ENCODE assay signal across 10 mouse cellular contexts in the genomic region with DNA sequence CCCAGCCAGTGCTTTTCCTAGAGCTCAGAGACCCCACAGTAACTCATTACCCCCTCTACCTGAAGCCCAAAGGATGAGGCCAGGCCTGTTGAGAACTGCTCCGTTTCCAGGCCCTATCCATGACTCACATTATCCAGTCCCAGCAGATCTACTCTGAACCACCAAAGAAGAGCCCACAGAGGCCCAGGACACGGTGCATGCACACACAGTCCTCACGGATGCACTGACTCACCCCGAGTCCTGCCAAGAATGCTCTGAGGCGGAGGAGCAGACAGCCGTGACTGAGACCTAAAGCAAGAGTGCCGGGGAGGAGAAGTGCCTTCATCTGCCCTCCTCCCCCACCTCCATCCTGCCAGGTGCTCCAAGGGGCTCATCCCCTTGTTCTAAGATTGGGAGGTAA. TPM values are rescaled to one million over a fixed set of nuclear protein-coding genes. Genes with fewer than 3 reads are reported as not detected.
DNase-seq lines count a peak whose midpoint lies in the region; ATAC-seq and TF ChIP-seq lines count a peak whose summit lies in the region.
"Had no signal": no experiment of that assay in that cellular context is flagged by ENCODE, and none has a peak within 500 bp of the region (broad histone marks: within the 10 kb centered on the region; RNA-seq: fewer than 3 reads in every experiment).

No protein-coding gene starts in this region.

- no peak overlapping the region for H3K4me2 ChIP-seq in heart, embryonic 16.5 days (ENCODE audit: low read depth, low read length)
- H3K4me2 ChIP-seq: forebrain, embryonic 13.5 days; limb, embryonic 15.5 days had no signal

- H3K36me3 ChIP-seq in heart, embryonic 16.5 days (ENCODE audit: control insufficient read depth, insufficient read depth) = peaks cover 14% of the 10 kb centered on the region; the same call in 1 of the 2 replicates
- no peaks in the 10 kb centered on the region for H3K36me3 ChIP-seq in thymus, adult 2 months (ENCODE audit: control insufficient read depth, insufficient read depth, low read length)

- peaks cover 18% of the 10 kb centered on the region for H3K4me1 ChIP-seq in heart, embryonic 16.5 days (ENCODE audit: control insufficient read depth, insufficient read depth, low read length)
- no peaks in the 10 kb centered on the region for H3K4me1 ChIP-seq in thymus, adult 2 months (replicated peaks; ENCODE audit: control insufficient read depth, insufficient read depth, low read length)
- H3K4me1 ChIP-seq: forebrain, embryonic 13.5 days had no signal

- peak overlapping the region; percentile 56 for H3K27ac ChIP-seq in heart, embryonic 16.5 days (ENCODE audit: low read length)
- no peak overlapping the region for H3K27ac ChIP-seq in thymus, adult 2 months (ENCODE audit: control insufficient read depth, insufficient read depth, low read length)
- H3K27ac ChIP-seq: forebrain, embryonic 13.5 days; limb, embryonic 15.5 days had no signal

- H3K4me3 ChIP-seq in heart, embryonic 16.5 days (ENCODE audit: low read length) = no peak overlapping the region
- no peak overlapping the region for H3K4me3 ChIP-seq in thymus, adult 2 months (ENCODE audit: control insufficient read depth, insufficient read depth, low read length)
- H3K4me3 ChIP-seq: forebrain, embryonic 13.5 days; limb, embryonic 15.5 days had no signal

- H3K27me3 ChIP-seq in heart, embryonic 16.5 days (ENCODE audit: control insufficient read depth, insufficient read depth, low read length) = no peaks in the 10 kb centered on the region
- no peaks in the 10 kb centered on the region; the same call in 1 of the 2 replicates for H3K27me3 ChIP-seq in thymus, adult 2 months (ENCODE audit: control insufficient read depth, insufficient read depth, low read length)
- H3K27me3 ChIP-seq: forebrain, embryonic 13.5 days; limb, embryonic 15.5 days had no signal

- TF ChIP-seq CTCF in thymus, adult 2 months (IDR thresholded peaks at IDR 0.05; ENCODE audit: borderline replicate concordance, control insufficient read depth, extremely low read depth, insufficient read depth, low read length, poor library complexity) = no peak

- peak overlapping the region; percentile 26 for H3K9ac ChIP-seq in heart, embryonic 16.5 days (ENCODE audit: low read length)
- H3K9ac ChIP-seq: forebrain, embryonic 13.5 days; limb, embryonic 15.5 days had no signal

- WGBS in heart, embryonic 16.5 days = 39% methylated on average over 7 of the region's 7 CpGs
- 90% methylated on average over 7 of the region's 7 CpGs for WGBS in thymus, adult 2 months

- no peaks in the 10 kb centered on the region for H3K9me3 ChIP-seq in heart, embryonic 16.5 days (replicated peaks; ENCODE audit: control insufficient read depth, low read length)
- H3K9me3 ChIP-seq: forebrain, embryonic 13.5 days; limb, embryonic 15.5 days had no signal

- no peak for DNase-seq in heart, postnatal 10 days
- DNase-seq in MN1 (ENCODE audit: low spot score) (peak; percentile 70), liver (no peak)
- DNase-seq in adrenal gland, postnatal 25 days = peak; percentile 77
- DNase-seq in kidney, postnatal 14 days = peak; percentile 61
- DNase-seq in thymus, adult 2 months = no peak

- intact Hi-C loops in heart, postnatal 10 days (cut with DNase I) = loop anchor here (1.0 kb wide), 1 partner anchor 29 kb away; no protein-coding TSS in a partner anchor

- TF ChIP-seq POLR2A in thymus, adult 2 months (IDR thresholded peaks at IDR 0.05; ENCODE audit: control insufficient read depth, extremely low read depth, insufficient read depth, low read length, poor library complexity) = no peak

- no peak for ATAC-seq in heart, embryonic 16.5 days (replicated peaks; ENCODE audit: extremely low read depth, insufficient read depth, low FRiP score)
- no peak for ATAC-seq in megakaryocyte, adult 5-6 weeks (ENCODE audit: poor library complexity, severe bottlenecking)
- ATAC-seq: forebrain, embryonic 13.5 days had no signal

RNA-seq across cellular contexts. Expression of a gene that starts 16.0 kb away (rescaled TPM):
- 3.2 and 4.9 TPM in 2 replicates for polyA plus RNA-seq in heart, embryonic 16.5 days (2015; fragmentation: Nextera tagmentation; extraction: Ambion mirVana)
- 1 to 10 TPM; 3.1 to 6.0 TPM for total RNA-seq in heart, postnatal 10 days (2021)
- 19.8 and 23.0 TPM in 2 replicates for total RNA-seq in adrenal gland, postnatal 25 days (2021)
- polyA plus RNA-seq in thymus, adult 2 months (2012; rRNA removed) = 3.7 and 5.9 TPM in 2 replicates
- total RNA-seq in megakaryocyte, adult 5-6 weeks (2015) = 6.5 and 8.4 TPM in 2 replicates
- 8.4 and 13.4 TPM in 2 replicates for total RNA-seq in megakaryocyte, adult 5-6 weeks (2017)

RNA-seq across cellular contexts. Expression of a gene that starts 25.2 kb away (rescaled TPM):
- polyA plus RNA-seq in heart, embryonic 16.5 days (2015; fragmentation: Nextera tagmentation; extraction: Ambion mirVana) = 42.1 and 51.9 TPM in 2 replicates
- 10 to 100 TPM; 65.4 to 73.1 TPM for total RNA-seq in heart, postnatal 10 days (2021)
- total RNA-seq in adrenal gland, postnatal 25 days (2021) = 27.7 and 38.8 TPM in 2 replicates
- 10.2 and 13.5 TPM in 2 replicates for polyA plus RNA-seq in thymus, adult 2 months (2012; rRNA removed)
- 5.2 and 6.9 TPM in 2 replicates for total RNA-seq in megakaryocyte, adult 5-6 weeks (2015)
- 5.8 and 6.3 TPM in 2 replicates for total RNA-seq in megakaryocyte, adult 5-6 weeks (2017)

Comparison
In these comparisons a context has a peak if more than half of its experiments do, and no peak if none do; other contexts are left out.
1. DNase-seq: peak in MN1 (single experiment), adrenal gland, postnatal 25 days (single experiment) and kidney, postnatal 14 days (single experiment); none in heart, postnatal 10 days (0 of 2), liver (single experiment) and thymus, adult 2 months (single experiment).